Mouse (Mus musculus) heart, adult 9 months (tissue): ENCODE measurements at regions not wholly inside any gene's neighbourhood (a gene's known extent, or its start where the extent isn't known, plus 50 kb on each side); places are given as distances from the start of the nearest gene placed in this dataset.

Experiments used
- DNase-seq, 2 experiments: peaks; one replicate each; pipeline ENCODE4 v3.0.0; 2022; ENCODE audit warnings: low spot score in 2 of 2

DNA sequence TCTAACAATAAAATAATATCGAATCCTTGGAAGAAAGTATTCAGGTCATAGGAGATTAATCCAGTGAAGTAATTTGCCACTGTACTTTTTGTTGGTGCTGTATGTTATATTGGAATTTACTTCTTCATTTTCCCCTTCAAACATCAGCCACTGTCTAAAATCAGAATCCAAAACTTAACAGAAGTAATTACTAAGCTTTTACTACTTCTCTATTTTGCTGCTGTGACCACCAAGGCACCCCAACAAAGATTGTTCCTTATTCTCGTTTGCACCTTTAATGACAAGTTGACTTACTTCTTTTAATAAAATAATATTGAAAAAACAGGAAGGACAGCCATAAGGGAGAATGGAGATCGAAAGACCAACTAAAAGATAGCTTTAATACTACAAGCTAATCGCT lies 1130.1 kb upstream of the Cited2 start:
- no peak for DNase-seq

- no peak for DNase-seq
Observed at GRCm38 (mm10) chr10:16600041-16600440, 1123.0 kb upstream of the Cited2 start.

DNA sequence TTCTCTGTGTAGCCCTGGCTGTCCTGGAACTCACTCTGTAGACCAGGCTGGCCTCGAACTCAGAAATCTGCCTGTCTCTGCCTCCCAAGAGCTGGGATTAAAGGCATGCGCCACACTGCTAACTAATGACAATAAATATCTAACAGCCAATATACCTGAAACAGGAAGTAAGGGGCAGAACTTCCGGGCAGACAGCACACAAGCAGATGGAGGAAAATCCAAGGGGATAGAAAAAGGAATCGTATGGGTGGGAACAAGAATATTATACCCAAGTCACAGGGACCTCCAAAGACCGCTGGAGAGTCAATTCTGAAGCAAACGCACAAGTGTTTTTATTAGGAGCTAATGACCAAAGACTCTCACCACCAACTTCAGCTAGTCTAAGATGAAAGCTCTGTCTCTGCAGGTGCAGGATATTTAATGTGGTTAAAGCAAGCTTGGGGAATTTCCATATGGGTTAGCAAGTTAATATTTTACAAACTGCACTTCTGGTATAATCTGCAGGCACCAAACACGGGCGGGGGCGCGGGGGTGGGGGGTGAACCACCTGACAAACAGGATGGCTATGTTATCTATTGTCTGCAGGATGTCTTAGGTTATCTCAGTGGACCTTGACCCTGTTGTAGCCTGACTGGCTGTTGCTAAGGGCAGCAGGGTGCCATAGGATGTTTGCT lies 1122.3 kb upstream of the Cited2 start:
- no peak for DNase-seq

- DNase-seq, result no peak
Observed at GRCm38 (mm10) chr10:16601225-16601595, 1121.8 kb upstream of the Cited2 start.

- DNase-seq, result no peak
Observed at GRCm38 (mm10) chr10:16608339-16608738, 1114.7 kb upstream of the Cited2 start.

- DNase-seq, result no peak
Observed at GRCm38 (mm10) chr10:16618752-16619151, 1104.3 kb upstream of the Cited2 start.

DNA sequence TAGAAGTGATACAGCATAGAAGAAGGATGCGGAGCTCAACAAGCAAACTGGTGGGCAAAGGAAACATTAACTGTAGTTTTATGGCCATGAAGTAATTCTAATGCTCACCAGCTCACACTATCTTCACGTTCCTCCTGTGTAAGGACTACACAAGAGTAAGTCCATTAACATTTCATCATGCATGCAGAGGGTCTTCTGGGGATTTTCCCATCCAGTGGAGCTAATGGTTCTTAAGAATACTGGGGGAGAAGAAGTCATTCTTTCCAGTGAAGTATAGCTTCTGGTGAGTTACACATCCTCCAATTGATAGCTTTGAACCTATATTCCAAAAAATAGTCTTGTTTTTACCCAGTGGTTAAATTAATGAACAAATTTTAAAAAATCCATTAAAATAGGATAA lies 1103.4 kb upstream of the Cited2 start:
- no peak for DNase-seq

- DNase-seq, result peak; percentile 23 to 28
Observed at GRCm38 (mm10) chr10:16620804-16621559, 1102.0 kb upstream of the Cited2 start.

- no peak for DNase-seq
Observed at GRCm38 (mm10) chr10:16622821-16623220, 1100.2 kb upstream of the Cited2 start.

DNA sequence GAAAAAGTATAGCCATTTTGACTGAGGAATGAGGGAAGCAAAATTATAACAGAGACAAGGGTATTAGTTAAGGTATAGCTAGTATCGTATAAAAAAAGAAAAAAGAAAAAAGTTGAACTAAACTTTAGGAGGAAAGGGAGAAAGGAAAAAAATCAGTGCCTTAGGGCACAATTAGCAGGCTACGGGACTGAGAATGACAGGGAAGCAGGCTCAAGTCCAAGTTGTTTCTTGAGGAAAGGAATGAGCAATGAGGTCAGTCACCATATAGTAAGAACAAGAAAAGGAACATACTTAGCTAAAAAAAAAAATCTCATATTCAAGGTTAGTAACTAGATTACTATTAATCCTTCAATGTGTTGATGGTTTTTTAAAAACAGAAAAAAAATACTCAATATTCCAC lies 1089.8 kb upstream of the Cited2 start:
- DNase-seq, result no peak

GRCm38 (mm10) chr10:16635463-16635862 lies 1087.6 kb upstream of the Cited2 start:
- no peak for DNase-seq

DNA sequence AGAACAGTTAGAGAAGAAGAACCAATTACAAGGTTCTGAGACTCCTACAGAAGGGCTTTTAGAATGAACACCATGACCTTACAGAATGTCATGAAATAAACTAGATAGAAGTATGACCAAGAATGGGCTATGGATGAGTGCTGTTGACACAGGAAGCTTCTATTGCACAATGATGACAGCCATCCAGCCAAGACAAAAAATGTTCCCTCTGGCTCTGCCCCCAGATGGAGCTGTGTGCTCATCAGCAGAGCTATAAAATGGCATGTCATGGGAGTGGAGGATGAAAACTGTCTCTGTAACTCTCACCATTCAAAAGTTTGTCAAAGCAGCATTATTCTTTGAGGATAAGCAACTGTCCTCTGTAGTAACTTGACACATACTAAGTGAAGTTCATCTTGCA lies 1086.0 kb upstream of the Cited2 start:
- peak; percentile 41 to 65 for DNase-seq

- no peak for DNase-seq
Observed at GRCm38 (mm10) chr10:16638111-16638510, 1084.9 kb upstream of the Cited2 start.

DNA sequence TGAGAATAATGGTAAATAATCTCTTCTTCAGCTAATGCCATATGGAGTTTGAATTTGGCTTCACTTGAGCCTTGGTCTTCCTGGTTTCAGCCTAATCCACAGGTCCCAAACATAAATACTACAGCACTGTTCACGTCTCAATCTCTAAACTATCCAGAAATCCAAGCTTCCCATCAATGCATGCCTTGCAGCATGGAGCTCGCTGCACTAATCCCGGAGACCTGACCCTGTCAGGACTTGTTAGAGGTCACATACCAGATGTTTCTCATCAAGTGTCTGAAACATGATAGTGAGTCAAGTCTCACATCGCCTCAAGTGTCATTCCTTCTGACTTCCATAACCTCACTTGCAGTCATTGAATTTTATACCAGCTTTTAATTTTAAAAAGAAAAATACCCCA lies 1082.9 kb upstream of the Cited2 start:
- DNase-seq, result no peak

- DNase-seq, result no peak
Observed at GRCm38 (mm10) chr10:16650120-16650519, 1072.9 kb upstream of the Cited2 start.

GRCm38 (mm10) chr10:16652450-16652849 lies 1070.6 kb upstream of the Cited2 start:
- DNase-seq, result peak in 1 of 2 experiments; percentile 5

- DNase-seq, result no peak
Observed at GRCm38 (mm10) chr10:16664483-16664882, 1058.5 kb upstream of the Cited2 start.

GRCm38 (mm10) chr10:16670286-16670685 lies 1052.7 kb upstream of the Cited2 start:
- no peak for DNase-seq

GRCm38 (mm10) chr10:16681001-16681400 lies 1042.0 kb upstream of the Cited2 start:
- no peak for DNase-seq

- DNase-seq, result no peak
Observed at GRCm38 (mm10) chr10:16685352-16685751, 1037.7 kb upstream of the Cited2 start.

DNA sequence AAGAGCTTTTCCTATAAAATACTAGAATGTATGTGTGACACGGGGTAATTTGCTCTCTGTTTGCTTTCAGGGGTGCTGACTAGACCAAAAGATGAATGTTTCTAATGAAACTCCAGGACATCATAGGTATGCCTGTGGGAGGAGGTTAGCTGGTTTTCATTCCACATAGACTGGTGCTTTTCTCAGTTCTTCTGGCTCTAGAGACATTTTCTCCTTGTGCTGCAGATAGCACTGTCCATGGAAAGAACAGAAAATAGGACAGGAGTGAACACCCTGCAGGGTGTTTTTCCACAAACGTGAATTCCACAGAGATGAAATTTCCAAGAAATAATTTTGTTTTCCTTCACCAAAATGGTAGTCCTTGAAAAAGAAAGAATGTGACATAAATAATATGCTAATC lies 1016.0 kb upstream of the Cited2 start:
- DNase-seq, result no peak

GRCm38 (mm10) chr10:16713143-16713542 lies 1009.9 kb upstream of the Cited2 start:
- no peak for DNase-seq

DNA sequence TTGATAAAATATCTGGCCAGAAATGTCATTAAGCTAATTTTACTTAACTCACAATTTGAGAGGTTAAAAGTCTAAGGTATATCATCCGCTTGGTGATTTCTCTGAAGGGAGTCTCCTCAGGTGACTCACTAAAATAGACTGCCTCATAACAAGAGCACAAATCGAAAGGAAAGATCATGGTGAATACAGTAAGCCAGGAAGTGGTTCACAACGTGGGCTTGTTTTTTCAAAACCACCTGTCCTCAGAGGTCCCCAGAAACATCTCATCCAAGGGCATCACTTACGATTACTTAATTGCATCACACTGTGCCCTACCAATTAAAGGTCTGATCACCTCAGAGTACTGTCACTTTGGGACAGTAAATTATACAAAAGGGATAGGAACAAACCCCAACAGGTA lies 1009.0 kb upstream of the Cited2 start:
- no peak for DNase-seq
